Mouse (Mus musculus): Measurements from ENCODE around the gene Abcc5.
"Not testable (repeated sequence)": the region's sequence is repeated elsewhere in the genome, so short reads cannot be mapped to it uniquely, and the experiment has no call there.

Gene Abcc5

DNA sequence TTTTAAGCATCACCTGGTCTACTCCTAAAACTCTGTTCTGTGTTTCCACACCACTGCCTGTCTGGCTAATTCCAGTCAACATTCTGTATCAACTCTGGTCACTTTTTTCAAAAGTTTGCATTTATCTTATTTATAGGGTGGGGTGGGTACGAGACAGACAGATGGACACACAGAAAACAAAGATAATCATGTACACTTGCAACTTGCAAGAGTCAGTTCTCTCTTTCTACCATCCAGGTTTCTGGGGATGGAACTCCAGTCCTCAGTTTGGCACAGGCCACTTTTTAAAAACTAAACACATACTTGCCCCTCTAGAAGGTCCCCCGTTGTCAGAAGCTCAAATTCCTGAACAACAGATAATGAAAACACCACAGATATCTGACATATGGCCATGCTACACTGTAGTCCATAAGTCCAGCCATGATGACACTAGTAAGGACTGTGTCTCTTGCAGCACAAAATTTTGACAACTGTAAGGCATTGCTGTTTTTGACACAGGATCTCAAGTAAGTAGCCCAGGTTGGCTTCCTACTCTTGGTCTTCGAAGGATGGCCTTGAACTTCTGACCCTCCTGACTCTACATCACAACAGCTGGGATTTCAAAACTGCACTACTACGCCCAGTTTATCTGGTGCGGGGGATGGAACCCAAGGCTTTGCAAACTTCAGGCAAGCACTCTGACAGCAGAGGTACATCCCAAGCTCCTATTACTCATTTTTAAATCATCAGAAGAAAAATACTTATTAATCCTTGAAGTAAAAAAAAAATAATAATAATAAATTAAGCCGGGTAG is 3.1 kb downstream of the Abcc5 start:
- CTCF ChIA-PET, result no interaction called here

DNA sequence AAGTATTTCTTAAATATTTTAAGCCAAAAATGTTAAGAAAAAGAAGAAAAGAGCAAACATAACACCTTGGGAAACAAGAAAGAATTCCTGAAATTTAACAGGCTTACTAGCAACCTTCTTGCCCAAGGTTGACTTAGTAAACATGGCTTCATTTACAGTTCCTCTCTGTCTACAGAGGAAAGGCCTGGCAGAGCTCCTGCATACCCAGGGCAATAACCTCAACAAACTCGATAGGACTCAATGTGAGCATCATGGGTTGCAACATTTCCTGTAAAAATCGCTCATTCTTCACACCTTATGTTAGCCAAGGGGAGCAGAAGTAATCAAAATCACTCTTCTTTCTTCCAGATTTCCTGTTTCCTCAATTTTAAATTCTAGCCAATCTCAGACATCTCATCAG is 8.1 kb downstream of the Abcc5 start:
- CTCF ChIA-PET, result no interaction called here

DNA sequence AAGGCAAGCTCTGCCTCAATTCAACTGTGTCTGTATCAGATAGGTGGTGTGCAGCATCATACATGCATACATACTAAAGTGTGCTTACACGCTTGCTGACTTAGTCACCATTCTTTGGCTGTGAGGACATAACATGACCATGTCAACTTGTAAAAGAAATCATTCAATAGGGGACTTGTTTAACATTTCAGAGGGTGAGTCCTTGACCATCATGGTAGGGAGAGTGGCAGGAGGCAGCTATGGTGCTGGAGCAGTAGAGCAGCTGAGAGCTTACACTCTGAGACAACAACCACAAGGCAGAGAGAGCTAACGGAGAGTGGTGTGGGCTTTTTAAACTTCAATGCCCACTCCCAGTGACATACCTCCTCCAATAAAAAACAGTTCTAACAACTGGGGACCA is 9.9 kb downstream of the Abcc5 start:
- CTCF ChIA-PET, result no interaction called here

DNA sequence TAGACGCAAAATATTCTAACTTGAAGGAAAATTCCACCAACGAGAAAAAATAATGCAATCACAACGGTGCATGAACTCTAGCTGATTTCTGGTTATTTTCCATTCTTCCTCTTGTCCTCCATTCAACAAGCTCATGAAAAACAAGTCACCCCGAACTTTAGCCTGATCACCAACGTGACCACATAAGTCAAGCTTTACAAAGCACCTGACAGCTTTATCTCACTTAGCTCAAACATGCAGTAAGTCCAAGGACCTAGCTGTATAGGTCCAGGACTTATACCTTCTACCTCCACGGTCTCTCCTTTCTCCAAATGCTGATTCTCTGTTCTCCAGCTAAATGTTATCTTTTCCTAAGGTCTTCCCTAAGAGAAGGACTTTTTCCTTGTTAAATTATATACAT is 10.4 kb downstream of the Abcc5 start:
- CTCF ChIA-PET, result no interaction called here

DNA sequence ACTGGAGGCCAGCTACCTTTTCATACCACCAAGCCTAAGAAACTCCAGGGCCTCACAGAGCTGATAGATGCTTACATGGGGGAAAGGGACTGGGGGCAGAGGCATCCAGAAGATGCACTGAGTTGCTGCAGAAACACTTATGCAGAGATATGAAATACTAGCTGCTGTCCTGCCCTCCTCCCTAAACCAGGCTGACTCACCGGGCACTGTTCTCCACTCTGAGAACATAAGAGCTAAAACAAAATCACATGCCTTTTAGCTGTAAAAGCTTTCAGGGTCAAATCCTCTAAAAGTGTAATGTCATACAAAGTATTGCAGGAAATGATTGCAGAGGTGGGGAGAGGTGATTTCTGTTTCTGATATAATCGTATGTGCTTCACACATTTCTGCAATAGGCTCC is 11.0 kb downstream of the Abcc5 start:
- CTCF ChIA-PET, result no interaction called here

DNA sequence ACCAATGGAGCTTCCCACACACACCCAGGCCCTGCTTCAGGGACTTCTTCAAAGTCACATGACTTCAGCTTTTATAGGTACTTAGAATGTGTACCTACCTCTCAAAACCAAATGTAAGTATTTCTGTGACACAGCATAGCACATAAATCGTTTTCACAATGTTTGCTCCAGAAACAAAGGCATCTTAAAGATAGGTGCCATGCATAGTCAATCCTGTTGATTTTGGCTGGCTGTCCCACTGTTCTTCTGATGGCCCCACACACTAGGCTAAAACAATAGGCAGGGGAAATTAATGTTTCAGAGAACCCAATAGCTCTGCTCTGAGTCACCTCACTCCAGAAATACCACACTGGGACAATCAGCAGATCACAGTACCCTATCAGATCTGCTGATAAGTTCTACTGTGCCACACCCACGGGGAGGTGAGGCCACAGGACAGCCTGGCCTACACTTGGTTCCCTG is 12.3 kb downstream of the Abcc5 start:
- CTCF ChIA-PET, result no interaction called here

DNA sequence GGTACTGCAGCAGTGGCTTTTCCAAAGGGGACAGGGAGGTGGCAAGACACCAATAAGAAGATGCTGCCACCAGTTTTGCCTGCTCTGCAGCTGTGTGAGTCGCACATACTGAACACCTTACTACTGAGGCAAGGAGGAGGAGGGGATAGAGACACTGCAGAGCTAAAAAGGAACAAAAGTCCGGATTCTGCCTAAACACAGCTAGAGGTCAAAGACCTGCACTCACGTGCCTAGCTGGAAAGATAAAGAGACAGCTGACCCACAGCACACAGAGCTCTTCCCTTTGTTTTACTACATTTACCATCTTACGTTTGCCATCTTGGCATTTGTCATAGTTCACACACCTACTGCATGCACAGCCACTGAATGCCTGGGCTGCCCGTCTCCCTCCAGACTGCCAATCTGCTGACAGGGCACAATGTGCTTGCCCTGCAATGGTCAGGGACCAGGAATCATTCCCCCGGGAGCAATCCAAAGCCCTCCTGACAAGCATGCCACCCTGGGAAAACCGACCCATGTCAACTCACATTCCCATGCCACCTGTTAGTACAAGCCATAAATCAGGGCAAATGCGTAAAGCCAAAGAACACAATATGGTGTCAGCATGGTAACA is 14.1 kb downstream of the Abcc5 start:
- CTCF ChIA-PET, result no interaction called here

DNA sequence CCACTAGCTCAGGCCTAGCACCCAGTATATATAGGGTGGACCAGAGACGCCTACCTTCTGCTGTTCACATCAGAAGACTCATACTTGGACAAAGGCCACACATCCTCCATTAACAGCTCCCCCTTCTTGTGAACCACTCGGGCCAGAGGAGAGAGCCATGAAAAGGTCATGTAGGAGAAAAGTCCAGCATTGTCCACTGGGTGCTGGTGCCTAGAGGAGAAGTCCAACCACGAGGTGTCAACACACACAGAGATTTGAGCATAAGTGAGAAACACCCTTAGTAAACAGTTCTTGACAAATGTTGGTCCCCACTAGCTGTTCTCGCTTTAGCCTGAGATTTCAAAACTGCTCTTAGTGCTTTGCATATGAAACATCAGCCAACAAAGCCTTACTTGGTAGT is 20.9 kb downstream of the Abcc5 start:
- CTCF ChIA-PET, result no interaction called here

DNA sequence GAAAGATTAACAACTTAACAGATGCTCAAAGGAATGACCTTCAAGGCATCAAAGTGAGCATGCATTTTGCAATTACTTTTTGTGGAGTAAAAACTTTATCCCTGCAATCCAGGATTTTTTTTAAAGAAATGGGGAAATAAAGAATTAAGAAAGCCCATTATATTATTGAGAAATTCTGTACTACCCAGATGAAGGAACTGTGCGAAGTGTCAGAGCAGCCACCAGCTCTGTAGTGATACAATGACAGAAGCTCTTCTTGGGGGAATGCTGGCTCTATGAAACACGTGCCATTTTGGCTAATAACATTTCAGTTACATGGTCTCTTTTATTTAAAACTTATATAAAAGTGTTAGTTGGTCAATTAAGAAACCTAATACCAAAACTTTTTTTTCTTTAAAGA is 22.9 kb downstream of the Abcc5 start:
- CTCF ChIA-PET, result no interaction called here

DNA sequence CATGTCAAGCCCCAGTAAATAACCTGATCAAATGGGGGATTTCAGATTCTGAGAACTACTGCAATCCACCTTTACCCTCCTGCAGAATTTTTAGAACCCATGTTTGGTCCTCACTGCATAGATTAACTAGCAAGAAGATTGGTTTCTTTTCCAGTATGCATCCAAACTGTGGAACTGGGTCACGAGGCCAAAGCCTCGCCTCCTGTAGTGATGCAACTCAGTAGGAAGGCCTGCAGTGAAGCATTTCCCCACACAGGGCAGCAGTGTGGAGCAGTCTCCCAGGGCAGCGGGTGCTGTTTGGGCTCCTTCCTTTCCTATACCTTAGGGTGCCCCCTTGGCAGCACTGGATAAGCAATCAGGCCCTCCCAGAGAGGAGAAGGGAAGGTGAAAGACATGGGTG is 24.6 kb downstream of the Abcc5 start:
- CTCF ChIA-PET, result no interaction called here

DNA sequence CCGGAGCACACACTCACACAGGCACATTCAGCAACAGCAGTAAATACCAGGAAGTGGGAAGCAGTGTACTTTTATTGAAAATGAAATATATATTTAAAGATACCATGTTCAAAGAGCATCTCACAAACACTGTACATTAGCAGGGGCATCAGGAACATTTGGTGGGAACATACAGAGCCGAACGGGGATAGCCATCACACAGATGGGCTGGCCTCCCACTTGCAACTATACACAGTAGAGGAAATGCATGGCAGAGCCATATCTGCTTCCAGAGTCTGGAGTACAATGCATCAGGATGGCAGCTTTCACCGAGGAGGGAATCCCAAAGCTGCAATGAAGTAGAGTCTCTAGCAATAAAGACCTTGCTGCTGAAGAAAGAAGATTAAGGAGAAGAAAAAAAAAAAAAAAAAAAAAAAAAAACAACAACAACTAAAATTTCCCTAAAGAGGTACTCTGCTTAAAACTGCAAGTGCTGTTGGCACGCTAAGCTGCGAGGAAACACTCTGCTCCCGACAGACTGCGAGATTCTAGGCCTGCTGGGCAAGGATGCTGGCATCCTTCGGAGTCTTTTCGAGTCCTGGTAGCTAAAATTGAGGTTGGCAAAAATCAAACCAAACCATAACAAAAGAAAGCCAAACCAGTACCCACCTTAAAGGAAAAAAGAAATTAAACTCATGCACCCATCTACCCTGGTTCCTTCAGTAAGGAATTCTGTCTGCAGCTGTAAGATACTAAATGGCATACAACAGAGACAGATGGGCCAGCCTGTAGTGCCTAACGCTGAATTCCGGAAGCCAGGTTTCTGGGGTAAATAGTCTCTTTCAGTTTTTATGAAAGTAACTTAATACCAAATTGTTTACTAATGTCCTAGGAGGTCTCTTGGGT is 25.2 kb downstream of the Abcc5 start:
- CTCF ChIA-PET, result no interaction called here

DNA sequence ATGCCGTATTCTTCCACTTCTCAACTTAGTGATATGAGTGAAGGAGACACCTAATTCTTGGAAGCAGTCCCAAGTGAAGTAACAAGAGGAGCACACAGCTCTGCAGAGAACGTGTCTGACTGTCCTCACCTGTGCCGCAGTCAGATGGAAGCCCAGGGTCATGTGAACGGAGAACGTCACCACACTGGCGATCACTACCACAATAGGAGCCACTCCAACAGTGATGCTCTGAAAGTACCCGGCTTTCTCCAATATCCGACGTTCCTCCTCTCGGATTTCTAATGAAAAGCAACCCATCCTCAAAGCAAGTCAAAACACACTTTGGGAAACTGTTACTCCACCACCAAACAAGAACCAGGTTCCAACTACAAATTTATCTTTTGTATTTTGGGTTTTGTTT is 29.3 kb downstream of the Abcc5 start:
- CTCF ChIA-PET, result no interaction called here

DNA sequence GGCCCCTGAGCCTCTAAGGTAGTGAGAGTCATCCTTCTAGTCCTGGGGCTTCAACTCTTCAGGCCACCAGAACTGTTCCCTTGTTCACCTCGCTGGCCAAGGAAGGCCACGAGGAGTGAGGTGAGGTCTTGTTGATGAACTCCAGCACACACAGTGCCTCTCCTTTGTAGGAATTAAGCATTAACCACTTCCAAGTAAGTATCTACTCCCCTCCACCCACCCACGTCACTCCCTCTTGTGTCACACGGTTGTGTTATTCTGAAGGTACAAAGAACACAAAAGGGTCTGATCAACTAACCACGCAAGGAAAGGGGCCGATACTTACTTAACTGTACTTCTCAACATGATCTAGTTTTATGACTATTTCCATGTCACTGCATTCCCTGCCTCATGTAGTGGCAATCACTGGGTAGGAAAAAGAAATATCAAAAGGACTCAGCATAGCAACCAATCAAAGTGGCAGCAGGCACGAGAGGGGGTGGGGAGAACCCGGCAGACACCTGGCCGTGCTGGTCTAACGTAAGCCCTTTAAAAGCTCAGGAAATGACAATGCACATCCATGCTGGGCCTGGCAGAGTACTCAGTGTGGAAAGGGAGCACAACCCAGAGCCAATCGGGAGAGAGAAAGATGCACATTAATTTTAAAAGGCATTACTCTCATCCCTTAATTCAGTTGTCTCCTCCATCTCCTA is 30.8 kb downstream of the Abcc5 start:
- CTCF ChIA-PET, result interaction anchor here (0.6 kb wide), 1 partner anchor 704 kb away, joined by 4 read pairs; no protein-coding TSS in a partner anchor

DNA sequence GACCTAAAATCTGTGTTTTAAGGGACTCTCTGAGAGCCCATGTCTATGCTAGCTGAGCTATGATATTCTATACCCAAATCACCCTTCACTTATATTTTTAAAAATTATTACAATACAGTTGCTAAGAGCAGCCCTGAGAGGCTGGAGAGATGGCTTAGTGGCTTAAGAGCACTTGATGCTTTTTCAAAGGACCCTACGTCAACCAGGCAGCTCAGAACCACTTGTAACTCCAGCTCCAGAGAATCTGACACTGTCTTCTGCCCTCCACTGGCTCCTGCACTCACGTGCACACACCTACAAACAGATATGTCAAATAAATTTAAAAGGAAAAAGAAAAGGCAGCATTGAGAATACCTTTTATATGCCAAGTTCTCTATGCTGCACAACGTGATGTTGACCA is 34.4 kb downstream of the Abcc5 start:
- CTCF ChIA-PET, result no interaction called here

DNA sequence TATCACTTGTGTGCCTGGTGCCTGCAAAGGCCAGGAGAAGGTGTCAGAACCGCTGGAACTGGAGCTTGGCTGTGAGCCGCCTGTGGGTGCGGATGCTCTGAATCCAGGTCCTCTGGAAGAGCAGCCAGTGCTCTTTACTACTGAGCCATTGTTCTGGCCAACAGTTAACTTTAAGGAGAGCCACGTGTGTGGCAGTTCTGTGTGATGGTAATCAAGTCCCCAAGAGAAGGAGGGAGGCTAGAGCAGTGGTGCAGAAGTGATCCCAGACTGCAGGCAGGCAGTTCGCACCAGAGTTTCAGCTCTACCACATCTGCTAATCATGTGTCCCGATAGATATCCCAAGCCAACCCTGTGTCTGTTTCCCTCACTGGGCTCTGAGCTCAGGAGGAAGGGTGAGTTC is 36.0 kb downstream of the Abcc5 start:
- CTCF ChIA-PET, result no interaction called here

DNA sequence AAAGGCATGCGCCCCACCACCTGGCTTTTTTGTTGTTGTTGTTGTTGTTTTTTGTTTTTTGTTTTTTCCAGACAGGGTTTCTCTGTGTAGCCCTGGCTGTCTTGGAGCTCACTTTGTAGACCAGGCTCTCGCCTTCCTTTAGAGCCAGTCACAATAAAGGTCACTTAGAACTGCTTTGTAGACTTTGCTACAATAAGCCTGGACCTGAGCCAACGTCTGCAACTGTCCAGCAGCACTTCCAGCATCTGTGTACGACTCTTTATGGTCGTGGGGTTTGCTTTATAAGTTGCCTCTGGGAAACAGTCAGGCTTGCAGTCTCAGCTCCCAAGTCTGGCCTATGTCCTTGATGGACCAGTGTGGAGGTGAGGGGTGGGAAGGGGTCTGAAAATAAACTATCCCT is 45.2 kb downstream of the Abcc5 start:
- CTCF ChIA-PET, result no interaction called here

DNA sequence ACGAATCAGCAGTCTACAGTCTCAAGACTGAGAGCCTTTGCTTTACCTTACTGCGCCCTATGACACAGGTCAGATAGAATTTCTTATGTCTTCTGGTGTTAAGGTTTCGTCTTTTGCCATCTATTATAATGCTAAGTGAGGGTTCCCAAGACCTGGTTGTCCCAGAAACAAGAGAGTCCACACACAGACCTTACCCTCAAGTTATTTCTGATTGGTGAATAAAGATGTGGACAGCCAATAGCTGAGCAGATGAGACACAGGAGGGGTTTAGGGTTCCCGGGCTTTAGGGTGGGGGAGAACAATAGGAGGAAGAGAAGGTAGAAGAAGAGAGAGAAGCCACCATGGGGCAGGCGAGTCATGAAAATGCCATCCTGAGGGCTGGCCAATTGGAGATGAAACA is 50.9 kb downstream of the Abcc5 start:
- CTCF ChIA-PET, result no interaction called here

DNA sequence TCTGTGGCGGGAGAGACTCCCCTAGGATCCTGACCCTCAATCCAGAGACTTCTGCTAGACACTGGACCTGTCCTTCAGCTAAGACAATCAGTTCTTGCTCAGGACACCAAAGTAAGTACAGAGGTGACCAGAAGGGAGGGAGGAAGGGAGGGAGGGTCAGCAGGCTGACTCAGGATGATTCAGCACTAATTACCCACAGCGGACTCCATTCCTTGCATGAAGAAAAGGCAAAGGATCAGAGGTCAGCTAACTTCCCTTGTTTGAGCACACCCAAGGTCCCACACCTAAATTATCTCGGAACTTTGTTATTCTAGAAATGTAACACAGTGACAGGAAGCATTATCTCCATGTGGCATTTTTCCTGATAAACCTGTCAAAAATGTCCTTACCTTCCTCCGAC is 54.5 kb downstream of the Abcc5 start:
- CTCF ChIA-PET, result no interaction called here

DNA sequence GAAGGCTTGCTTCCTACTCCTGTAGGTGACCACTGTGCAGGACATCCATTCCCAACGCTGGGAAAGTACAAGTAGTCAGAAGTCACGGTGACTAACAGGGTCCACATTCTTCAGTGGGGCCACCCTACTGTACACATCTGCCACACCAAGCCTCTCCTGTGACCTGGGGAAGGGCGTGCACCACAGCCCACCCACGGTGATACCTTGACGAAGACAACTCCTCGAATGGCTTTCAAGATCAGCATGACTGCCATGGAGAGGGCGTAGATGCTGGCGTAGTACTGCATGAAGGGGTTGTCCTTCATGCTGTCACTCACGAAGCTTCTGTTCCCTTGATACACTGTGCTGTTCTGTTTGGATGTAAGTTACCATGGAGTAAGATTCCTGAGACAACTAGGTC is 58.0 kb downstream of the Abcc5 start:
- CTCF ChIA-PET, result no interaction called here

DNA sequence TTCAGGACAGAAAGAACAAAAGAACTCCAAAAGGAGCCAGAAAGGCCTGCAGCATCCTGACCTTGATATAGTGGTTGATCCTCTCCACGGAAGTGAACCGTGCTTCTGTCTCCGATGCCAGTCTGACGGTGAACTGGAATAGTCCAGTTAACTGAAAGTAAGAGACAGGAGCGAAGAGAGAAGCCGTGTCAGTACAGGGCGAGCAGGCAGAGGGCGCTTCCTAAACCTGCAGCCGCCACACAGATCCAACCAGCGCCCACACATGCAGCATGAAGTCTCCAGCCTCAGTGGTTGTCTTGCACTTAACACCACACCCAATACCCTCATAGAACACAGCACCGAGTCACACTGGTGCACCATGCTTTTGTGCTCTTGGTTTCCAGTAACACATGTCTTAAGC is 64.1 kb downstream of the Abcc5 start:
- CTCF ChIA-PET, result no interaction called here

DNA sequence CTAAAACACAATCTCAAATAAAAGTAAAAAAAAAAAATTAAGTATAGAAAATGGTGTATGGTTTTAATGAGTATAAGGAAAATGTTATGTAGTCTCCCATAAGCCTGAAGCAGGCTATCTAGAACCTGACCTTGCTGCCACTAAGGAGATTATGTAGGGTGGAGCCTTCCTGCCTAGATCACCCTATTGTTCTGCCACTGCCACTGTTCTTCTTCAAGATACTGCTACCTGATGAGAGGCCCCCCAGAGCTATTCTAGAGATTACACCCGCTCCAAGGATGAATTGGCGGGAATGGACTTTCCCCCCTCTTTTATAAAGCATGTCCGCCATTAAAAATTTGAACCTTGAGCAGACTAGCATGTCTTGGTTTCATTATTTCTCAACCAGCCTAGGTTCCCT is 64.7 kb downstream of the Abcc5 start:
- CTCF ChIA-PET, result not testable (repeated sequence)

DNA sequence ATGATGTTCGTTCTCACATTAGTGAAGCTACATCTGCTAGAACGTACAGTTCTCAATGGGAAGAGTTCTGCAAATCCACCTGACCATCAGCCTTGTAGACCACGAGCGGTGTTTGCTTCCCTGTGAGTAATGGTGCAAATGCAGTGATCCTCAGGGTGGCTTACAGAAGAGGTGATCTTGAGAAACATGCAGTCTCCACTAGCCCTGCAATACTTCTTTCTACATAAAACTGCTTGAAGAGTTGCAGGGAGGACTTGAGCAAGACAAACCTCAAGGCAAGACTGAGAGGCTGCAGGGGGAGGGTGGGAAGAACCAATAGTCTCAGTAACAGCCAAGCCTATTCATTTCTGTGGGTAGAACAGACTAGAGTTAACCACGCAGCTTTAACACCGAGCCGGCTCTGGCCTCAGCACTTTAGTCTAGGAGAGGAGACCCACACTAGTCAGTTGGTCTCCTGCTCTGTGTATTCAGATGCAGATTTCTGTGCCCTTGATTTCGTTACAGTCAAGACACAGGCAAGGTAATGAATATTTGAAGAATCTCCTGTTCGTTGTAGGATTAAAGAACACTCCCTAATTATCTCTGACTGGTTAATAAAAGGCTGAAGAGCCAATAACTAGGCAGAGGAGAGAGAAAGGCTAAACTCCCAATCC is 66.4 kb downstream of the Abcc5 start:
- CTCF ChIA-PET, result no interaction called here

Measured in spleen, embryonic (tissue).